Mouse (Mus musculus): ENCODE measurements at regions not wholly inside any gene's neighbourhood (a gene's known extent, or its start where the extent isn't known, plus 50 kb on each side); places are given as distances from the start of the nearest gene placed in this dataset.

GRCm38 (mm10) chr14:46305267-46305666 lies 73.9 kb upstream of the Gm15217 start:
- peak; percentile 32 for DNase-seq

GRCm38 (mm10) chr14:46313064-46313463 lies 66.2 kb upstream of the Gm15217 start:
- no peak for DNase-seq

GRCm38 (mm10) chr14:46316521-46316920 lies 62.7 kb upstream of the Gm15217 start:
- DNase-seq: peak; percentile 16

GRCm38 (mm10) chr14:46317406-46318045 lies 61.7 kb upstream of the Gm15217 start:
- DNase-seq: peak; percentile 49

- DNase-seq: no peak
Observed at GRCm38 (mm10) chr14:46328064-46328463, 51.1 kb upstream of the Gm15217 start.
